Mouse (Mus musculus): ENCODE measurements around the gene Nxph1.

DNA sequence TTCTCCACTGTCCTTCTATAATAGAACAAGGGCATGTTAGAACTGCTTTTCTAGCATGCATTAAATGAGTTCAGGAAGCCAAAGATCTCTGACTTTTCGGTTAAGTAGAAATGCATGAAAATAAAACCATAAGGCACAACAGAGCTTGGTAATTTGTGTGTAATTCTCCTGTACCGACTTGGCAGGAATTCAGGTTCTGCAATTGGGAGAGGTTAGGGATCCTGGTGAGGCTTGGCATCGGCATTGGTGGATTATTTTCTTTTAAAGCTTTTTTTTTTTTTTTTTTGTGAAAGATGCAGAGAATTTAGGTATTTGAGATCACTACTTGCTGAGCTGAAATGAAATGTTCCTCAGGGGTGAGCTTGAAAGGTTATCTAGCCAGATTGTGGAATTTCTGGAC is 135.6 kb downstream of the Nxph1 start:
- TF ChIP-seq CTCF (IDR thresholded peaks at IDR 0.05; ENCODE audit: low read depth, low read length), result no peak
- no peak for TF ChIP-seq EP300 (IDR thresholded peaks at IDR 0.05; ENCODE audit: insufficient read depth, low read depth, low read length)

All from ES-Bruce4 (cell line).